Mouse (Mus musculus): ENCODE results near the gene Fndc3b. TPM values are rescaled to one million over a fixed set of nuclear protein-coding genes. Genes with fewer than 3 reads are reported as not detected.

The Fndc3b gene
- polyA plus RNA-seq, 1 experiment, result 23.7 TPM

DNA sequence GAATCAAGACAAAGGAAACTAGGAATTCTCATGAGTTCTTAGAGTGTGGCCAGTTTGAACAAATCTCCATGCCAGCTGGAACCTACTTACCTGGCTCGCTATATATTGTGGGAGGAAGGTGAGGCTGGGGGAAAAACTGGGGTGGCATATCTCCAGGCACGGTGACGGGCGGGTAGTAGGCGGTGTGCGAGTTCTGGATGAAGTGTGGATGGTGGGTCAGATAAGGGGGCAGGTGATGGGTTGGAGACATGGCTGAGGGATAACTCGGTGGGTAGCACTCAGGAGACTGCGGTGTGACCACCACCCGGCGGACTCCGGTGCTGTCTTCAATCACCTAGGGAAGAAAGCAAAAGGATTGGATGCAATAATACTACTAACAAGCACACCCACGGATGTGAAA, 169.3 kb downstream of the Fndc3b start:
- Histone ChIP-seq H3K36me3 (ENCODE audit: control insufficient read depth, insufficient read depth) (peaks cover 15% of the 10 kb centered on the region), H3K4me3 (ENCODE audit: insufficient read depth, poor library complexity, severe bottlenecking) (no peak overlapping the region), H3K79me3 (ENCODE audit: low read depth) (peaks cover 13% of the 10 kb centered on the region), H3K27me3 (ENCODE audit: control insufficient read depth, insufficient read depth, insufficient read length) (no peaks in the 10 kb centered on the region), H3K79me2 (ENCODE audit: control insufficient read depth, insufficient read depth) (peaks cover 18% of the 10 kb centered on the region), H3ac (ENCODE audit: control insufficient read depth, insufficient read length, low read depth) (no peak overlapping the region)
- TF ChIP-seq MYOG (IDR thresholded peaks at IDR 0.05; ENCODE audit: control insufficient read depth, extremely low read depth, insufficient read length) (no peak), USF1 (IDR thresholded peaks at IDR 0.05; ENCODE audit: low read depth) (no peak), FOSL1 (IDR thresholded peaks at IDR 0.05; ENCODE audit: insufficient read depth, low read length, poor library complexity, severe bottlenecking) (no peak), MYOD1 (IDR thresholded peaks at IDR 0.05; ENCODE audit: control insufficient read depth, insufficient read length, low read depth) (no peak), CTCF (IDR thresholded peaks at IDR 0.05; ENCODE audit: control insufficient read depth, insufficient read depth, insufficient read length) (no peak), CEBPB (IDR thresholded peaks at IDR 0.05; ENCODE audit: low read depth) (no peak), MAX (IDR thresholded peaks at IDR 0.05) (no peak)

DNA sequence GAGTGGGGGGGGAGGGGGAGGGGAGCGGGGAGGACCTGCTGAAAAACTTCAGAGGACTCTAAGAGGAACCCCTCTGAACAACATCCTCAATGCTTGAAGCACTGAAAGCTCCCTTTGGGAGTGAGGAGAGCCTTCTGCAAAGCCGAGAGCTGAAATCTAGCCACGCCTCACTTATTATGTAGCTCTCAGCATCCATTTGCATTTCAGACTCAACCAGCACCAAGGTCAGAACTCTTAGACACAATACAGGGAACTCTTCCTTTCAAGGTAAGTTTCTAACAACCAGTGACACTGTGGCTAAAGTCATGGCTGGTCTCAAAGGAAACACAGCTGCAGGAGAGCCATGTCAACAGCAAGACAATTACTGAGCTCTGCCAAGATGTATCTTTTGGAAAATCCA, 169.9 kb downstream of the Fndc3b start:
- peaks cover 9% of the 10 kb centered on the region for H3K79me3 ChIP-seq (ENCODE audit: low read depth)
- no peak overlapping the region for H3K4me3 ChIP-seq (ENCODE audit: insufficient read depth, poor library complexity, severe bottlenecking)
- TF ChIP-seq USF1 (IDR thresholded peaks at IDR 0.05; ENCODE audit: low read depth) (no peak), CTCF (IDR thresholded peaks at IDR 0.05; ENCODE audit: control insufficient read depth, insufficient read depth, insufficient read length) (no peak), CEBPB (IDR thresholded peaks at IDR 0.05; ENCODE audit: low read depth) (no peak)
- H3K36me3 ChIP-seq (ENCODE audit: control insufficient read depth, insufficient read depth), result peaks cover 17% of the 10 kb centered on the region
- no peak overlapping the region for H3ac ChIP-seq (ENCODE audit: control insufficient read depth, insufficient read length, low read depth)
- H3K27me3 ChIP-seq (ENCODE audit: control insufficient read depth, insufficient read depth, insufficient read length), result no peaks in the 10 kb centered on the region
- peaks cover 12% of the 10 kb centered on the region for H3K79me2 ChIP-seq (ENCODE audit: control insufficient read depth, insufficient read depth)

DNA sequence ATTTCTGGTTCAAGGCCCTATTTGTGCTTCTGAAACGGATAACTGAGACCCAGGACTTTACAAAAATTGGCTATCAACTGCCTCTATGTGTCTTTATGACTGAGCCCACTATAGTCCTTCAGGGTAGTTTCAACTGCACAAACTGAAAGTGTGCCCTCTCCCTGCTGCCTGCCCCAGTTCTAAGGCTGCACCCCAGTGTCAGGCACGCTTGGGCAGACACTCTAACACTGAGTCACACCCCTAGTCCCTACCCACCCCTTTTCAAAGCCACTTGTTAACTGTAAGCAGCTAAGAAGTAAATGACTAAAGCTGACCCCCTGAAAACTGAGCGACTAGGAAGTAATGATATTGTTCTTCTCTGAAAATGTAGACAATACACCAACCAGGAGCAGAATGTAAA, 176.9 kb downstream of the Fndc3b start:
- H3K4me3 ChIP-seq (ENCODE audit: insufficient read depth, poor library complexity, severe bottlenecking), result no peak overlapping the region
- H3K36me3 ChIP-seq (ENCODE audit: control insufficient read depth, insufficient read depth), result peaks cover 60% of the 10 kb centered on the region
- no peaks in the 10 kb centered on the region for H3K27me3 ChIP-seq (ENCODE audit: control insufficient read depth, insufficient read depth, insufficient read length)
- no peaks in the 10 kb centered on the region for H3K79me3 ChIP-seq (ENCODE audit: low read depth)
- no peak overlapping the region for H3ac ChIP-seq (ENCODE audit: control insufficient read depth, insufficient read length, low read depth)
- H3K79me2 ChIP-seq (ENCODE audit: control insufficient read depth, insufficient read depth), result no peaks in the 10 kb centered on the region
- TF ChIP-seq FOSL1 (IDR thresholded peaks at IDR 0.05; ENCODE audit: insufficient read depth, low read length, poor library complexity, severe bottlenecking) (no peak), USF1 (IDR thresholded peaks at IDR 0.05; ENCODE audit: low read depth) (no peak), MAX (IDR thresholded peaks at IDR 0.05) (no peak)

DNA sequence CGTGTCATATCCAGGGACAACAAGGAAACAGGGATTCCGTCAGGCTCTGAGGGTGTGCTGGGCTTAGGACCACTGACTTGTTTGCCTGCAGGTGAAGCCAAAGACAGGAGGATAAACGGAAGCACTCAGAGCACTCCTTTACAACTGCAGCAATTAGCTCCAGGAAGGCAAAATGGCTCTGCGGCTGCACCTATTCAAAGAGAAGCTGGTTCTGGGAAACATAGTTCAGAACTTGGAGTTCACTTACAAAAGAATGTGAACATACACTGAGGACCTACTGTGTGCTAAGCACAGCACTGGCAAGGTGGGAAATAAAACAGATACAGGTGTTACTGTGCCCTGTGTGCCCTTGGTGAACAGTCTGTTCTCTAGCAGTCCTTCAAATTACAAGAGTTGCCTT, 177.4 kb downstream of the Fndc3b start:
- H3K36me3 ChIP-seq (ENCODE audit: control insufficient read depth, insufficient read depth), result peaks cover 64% of the 10 kb centered on the region

DNA sequence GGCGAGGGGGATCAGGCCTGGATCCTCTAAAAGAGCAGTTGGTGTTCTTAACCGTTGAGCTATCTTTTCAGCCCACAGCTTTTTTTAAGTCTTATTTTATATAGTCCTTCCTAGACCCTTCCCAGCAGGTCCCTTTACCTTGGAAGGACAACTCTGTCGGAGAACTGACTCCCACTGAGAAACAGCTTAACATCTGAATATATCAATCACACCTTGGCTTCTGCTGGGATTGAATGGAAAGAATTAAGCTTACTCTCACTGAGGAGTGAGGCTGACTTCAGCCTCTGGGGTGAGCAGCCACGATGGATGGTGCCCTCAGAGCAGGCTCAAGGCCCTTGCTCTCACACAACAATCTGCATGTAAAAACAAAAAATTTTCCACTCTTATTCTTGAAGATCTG, 179.1 kb downstream of the Fndc3b start:
- H3K27me3 ChIP-seq (ENCODE audit: control insufficient read depth, insufficient read depth, insufficient read length), result no peaks in the 10 kb centered on the region
- no peak overlapping the region for H3K4me3 ChIP-seq (ENCODE audit: insufficient read depth, poor library complexity, severe bottlenecking)
- no peaks in the 10 kb centered on the region for H3K79me3 ChIP-seq (ENCODE audit: low read depth)
- peaks cover 74% of the 10 kb centered on the region for H3K36me3 ChIP-seq (ENCODE audit: control insufficient read depth, insufficient read depth)
- no peak overlapping the region for H3ac ChIP-seq (ENCODE audit: control insufficient read depth, insufficient read length, low read depth)
- H3K79me2 ChIP-seq (ENCODE audit: control insufficient read depth, insufficient read depth), result no peaks in the 10 kb centered on the region
- TF ChIP-seq CTCF (IDR thresholded peaks at IDR 0.05; ENCODE audit: control insufficient read depth, insufficient read depth, insufficient read length), result no peak

More for the DNA sequence above, 177.4 kb downstream of the Fndc3b start:
- Histone ChIP-seq H3K4me3 (ENCODE audit: insufficient read depth, poor library complexity, severe bottlenecking) (no peak overlapping the region), H3K79me2 (ENCODE audit: control insufficient read depth, insufficient read depth) (no peaks in the 10 kb centered on the region), H3ac (ENCODE audit: control insufficient read depth, insufficient read length, low read depth) (no peak overlapping the region), H3K79me3 (ENCODE audit: low read depth) (no peaks in the 10 kb centered on the region), H3K27me3 (ENCODE audit: control insufficient read depth, insufficient read depth, insufficient read length) (no peaks in the 10 kb centered on the region)
- TF ChIP-seq CEBPB (IDR thresholded peaks at IDR 0.05; ENCODE audit: low read depth) (no peak), MYOD1 (IDR thresholded peaks at IDR 0.05; ENCODE audit: control insufficient read depth, insufficient read length, low read depth) (no peak), USF1 (IDR thresholded peaks at IDR 0.05; ENCODE audit: low read depth) (no peak), FOSL1 (IDR thresholded peaks at IDR 0.05; ENCODE audit: insufficient read depth, low read length, poor library complexity, severe bottlenecking) (no peak)

DNA sequence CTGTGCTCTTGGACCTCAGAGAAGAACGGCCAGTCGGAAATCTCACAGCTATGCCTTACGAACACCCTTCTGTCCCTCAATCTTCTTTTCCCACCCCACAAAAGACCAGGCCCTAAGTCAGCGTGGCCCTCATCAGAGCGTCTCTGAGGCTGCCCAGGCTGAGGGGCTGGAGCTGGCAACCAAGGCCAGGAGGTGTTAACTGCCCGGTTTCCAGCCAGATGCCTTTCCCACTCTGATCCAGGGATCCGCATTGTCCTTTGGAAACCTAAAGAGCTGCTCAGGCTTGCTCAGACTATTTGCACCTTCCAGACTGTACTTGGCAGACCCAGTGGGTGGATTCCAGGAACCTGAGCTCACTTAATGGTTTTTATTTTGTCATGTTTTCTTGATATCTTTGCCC, 180.7 kb downstream of the Fndc3b start:
- Histone ChIP-seq H3K79me2 (ENCODE audit: control insufficient read depth, insufficient read depth) (no peaks in the 10 kb centered on the region), H3K36me3 (ENCODE audit: control insufficient read depth, insufficient read depth) (peaks cover 64% of the 10 kb centered on the region), H3K27me3 (ENCODE audit: control insufficient read depth, insufficient read depth, insufficient read length) (no peaks in the 10 kb centered on the region), H3K79me3 (ENCODE audit: low read depth) (no peaks in the 10 kb centered on the region), H3K4me3 (ENCODE audit: insufficient read depth, poor library complexity, severe bottlenecking) (no peak overlapping the region), H3ac (ENCODE audit: control insufficient read depth, insufficient read length, low read depth) (no peak overlapping the region)
- TF ChIP-seq USF1 (IDR thresholded peaks at IDR 0.05; ENCODE audit: low read depth), result no peak
- no peak for TF ChIP-seq MYOD1 (IDR thresholded peaks at IDR 0.05; ENCODE audit: control insufficient read depth, insufficient read length, low read depth)
- TF ChIP-seq MYOG (IDR thresholded peaks at IDR 0.05; ENCODE audit: control insufficient read depth, extremely low read depth, insufficient read length), result no peak
- no peak for TF ChIP-seq CTCF (IDR thresholded peaks at IDR 0.05; ENCODE audit: control insufficient read depth, insufficient read depth, insufficient read length)
- TF ChIP-seq MAX (IDR thresholded peaks at IDR 0.05), result no peak
- no peak for TF ChIP-seq CEBPB (IDR thresholded peaks at IDR 0.05; ENCODE audit: low read depth)

All from C2C12 (cell line).